Mouse (Mus musculus): ENCODE data around the gene BC003965.

BC003965 gene

DNA sequence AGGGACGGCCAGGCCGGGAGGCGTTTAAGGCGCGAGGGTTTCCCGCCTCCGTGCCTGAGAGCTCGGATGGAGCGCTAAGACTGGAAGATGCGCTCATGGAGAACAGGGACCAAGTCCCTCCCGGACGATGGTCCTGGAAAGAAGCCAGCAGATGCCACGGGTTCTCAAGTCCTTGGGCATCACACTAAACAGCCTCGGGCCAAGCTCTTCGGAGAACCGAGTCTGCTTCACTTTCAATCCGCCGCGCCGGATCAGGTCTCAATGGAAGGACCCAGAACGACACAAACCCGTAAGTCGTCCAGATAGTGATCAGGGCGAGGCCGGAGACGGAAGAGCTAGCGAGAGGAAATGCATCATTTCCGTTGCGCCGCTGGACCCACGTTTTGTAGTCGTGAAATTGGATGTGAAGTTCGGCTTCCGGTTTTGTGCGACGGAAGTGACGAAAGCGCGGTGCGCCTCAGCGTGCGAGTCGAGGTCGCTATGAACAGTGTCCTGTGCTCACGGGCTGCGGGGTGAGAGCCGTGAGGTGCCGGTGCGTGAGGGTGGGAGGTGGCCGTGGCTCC, at the start of gene BC003965:
TSS of gene BC003965 (plus strand) at position 426 of the 563 bp plus-strand sequence.
- peak; percentile 93 to 97 for DNase-seq (ENCODE audit: low spot score in 2 of 2)

- no peak for DNase-seq (ENCODE audit: low spot score in 2 of 2)
These were observed 48.7 kb upstream of the BC003965 start for GRCm38 (mm10) chr17:25135622-25136021.

DNA sequence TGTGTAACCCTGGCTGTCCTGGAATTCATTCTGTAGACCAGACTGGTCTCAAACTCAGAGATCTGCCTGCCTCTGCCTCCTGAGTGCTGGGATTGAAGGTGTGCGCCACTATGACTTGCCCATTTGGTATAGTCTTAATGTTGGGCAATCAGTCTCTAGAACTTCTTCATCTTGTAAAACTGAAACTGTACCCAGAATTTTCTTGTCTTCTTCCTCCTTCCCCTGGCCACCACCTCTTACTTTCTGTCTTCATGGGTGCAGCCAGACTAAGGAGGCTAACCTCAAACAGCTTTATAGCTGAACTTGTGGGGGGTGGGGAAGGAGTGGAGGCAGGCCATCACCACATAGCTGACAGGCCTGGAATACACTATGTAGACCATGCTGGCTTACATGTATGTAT, 45.6 kb upstream of the BC003965 start:
- no peak for DNase-seq (ENCODE audit: low spot score in 2 of 2)

GRCm38 (mm10) chr17:25139960-25140359, 44.4 kb upstream of the BC003965 start:
- no peak for DNase-seq (ENCODE audit: low spot score in 2 of 2)

DNA sequence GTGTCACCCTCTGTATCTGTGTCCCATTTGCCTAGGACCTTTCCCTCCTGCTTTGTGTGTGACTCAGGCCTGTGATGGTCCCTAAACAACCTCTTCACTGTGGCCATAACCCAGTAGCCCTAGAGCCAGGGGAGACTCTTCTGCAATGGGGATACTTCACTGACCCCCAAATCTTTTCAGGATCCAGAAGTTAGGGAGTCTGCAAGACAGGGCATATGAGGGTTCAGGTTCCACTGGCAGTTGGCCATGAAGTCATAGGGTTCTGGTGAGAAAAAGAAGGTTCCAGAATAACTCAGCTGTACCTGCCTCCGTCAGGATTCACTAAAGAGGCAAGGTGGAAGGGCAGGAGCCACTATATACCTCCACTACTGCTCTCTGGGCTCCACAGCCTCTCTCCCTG, 22.2 kb upstream of the BC003965 start, which contains the start of gene Ccdc154:
TSS of gene Ccdc154 (plus strand) at position 301 of the 400 bp plus-strand sequence.
- DNase-seq (ENCODE audit: low spot score in 2 of 2) = no peak

DNA sequence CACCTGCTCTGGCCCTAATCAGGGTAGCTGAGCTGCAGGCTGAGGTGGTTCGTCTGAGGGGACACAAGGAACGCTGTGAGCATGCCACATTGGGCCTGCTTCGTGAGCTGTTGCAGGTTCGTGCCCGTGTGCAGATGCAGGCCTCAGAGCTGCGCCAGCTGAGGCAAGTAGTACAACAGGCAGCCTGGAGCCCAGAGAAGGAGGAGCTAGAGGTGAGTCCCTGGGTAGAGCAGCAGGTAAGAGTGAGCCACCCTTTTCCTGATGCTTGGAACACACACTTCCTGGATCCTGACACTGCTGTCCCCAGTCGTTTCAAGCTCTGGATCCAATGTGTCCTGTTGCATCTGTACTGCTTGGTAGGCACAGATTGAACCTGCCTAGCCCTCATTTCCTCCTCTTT, 21.0 kb upstream of the BC003965 start:
- DNase-seq (ENCODE audit: low spot score in 2 of 2) = no peak

DNA sequence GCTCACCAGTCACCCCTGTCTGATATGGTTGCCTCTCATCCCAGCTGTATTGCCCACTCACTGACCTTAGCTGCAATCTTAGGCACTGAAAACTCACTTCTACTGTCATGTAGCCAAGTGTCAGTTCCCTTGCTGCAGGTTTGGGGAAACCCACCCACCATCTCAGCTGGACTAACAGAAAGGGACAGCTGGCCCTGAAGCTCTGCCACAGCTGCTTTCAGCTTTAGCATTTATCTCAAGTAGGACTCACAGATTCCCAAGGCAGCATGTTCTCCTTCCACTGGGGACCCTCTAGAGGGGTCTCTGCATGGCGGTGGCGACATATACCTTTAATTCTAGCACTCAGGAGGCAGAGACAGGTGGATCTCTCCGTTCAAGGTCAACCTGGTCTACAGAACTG, 19.6 kb upstream of the BC003965 start:
- DNase-seq (ENCODE audit: low spot score in 2 of 2) = no peak

GRCm38 (mm10) chr17:25165970-25166671, 18.2 kb upstream of the BC003965 start:
- DNase-seq (ENCODE audit: low spot score in 2 of 2) = no peak

- no peak for DNase-seq (ENCODE audit: low spot score in 2 of 2)
These were observed 14.6 kb upstream of the BC003965 start for GRCm38 (mm10) chr17:25169706-25170105.

DNA sequence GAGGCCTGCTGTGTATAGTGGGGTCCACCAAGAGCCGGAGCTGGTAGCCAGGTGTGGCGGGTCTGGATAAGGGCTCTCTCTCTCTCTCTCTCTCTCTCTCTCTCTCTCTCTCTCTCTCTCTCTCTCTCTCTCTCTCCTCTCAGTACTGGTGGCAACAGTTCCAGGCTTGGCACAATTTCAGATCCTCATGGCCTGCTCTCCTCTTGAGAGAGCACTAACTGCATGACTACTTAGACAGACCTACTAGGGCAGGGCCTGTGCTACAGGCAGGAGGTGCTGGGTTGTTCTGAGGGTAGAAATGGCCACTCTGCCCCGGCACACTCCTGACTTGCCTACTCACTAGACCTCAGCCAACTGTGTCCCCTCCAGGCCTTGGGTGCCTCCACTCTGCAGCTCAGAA, 11.8 kb upstream of the BC003965 start:
- no peak for DNase-seq (ENCODE audit: low spot score in 2 of 2)

DNA sequence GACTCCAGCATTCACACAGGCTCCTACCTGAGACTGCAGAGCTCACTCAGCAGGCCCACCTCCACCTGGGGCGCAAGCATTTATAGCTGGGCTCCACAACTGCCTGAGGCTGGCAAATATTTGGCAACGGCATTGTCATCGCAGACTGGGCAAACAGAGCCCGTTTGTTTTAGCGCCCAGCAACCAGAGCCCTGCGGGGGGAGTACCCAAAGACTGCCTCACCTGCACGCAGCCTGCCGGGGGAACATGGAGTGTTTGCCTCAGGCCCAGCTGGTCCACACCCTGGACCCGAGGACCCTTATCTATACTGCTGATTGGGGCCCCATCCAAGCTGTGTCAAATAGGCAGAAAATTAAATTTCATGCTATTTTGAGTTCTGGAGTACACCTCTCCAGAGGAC, 8.9 kb upstream of the BC003965 start, which contains the start of gene Gm38655:
TSS of gene Gm38655 (minus strand) at position 61 of the 400 bp plus-strand sequence.
- DNase-seq (ENCODE audit: low spot score in 2 of 2) = no peak

- DNase-seq (ENCODE audit: low spot score in 2 of 2) = no peak
These were observed 1.1 kb upstream of the BC003965 start for GRCm38 (mm10) chr17:25183232-25183631.

- DNase-seq (ENCODE audit: low spot score in 2 of 2) = no peak
These were observed 607 bp downstream of the BC003965 start for GRCm38 (mm10) chr17:25184961-25185360.

GRCm38 (mm10) chr17:25187784-25188149, 3.4 kb downstream of the BC003965 start:
- no peak for DNase-seq (ENCODE audit: low spot score in 2 of 2)

DNA sequence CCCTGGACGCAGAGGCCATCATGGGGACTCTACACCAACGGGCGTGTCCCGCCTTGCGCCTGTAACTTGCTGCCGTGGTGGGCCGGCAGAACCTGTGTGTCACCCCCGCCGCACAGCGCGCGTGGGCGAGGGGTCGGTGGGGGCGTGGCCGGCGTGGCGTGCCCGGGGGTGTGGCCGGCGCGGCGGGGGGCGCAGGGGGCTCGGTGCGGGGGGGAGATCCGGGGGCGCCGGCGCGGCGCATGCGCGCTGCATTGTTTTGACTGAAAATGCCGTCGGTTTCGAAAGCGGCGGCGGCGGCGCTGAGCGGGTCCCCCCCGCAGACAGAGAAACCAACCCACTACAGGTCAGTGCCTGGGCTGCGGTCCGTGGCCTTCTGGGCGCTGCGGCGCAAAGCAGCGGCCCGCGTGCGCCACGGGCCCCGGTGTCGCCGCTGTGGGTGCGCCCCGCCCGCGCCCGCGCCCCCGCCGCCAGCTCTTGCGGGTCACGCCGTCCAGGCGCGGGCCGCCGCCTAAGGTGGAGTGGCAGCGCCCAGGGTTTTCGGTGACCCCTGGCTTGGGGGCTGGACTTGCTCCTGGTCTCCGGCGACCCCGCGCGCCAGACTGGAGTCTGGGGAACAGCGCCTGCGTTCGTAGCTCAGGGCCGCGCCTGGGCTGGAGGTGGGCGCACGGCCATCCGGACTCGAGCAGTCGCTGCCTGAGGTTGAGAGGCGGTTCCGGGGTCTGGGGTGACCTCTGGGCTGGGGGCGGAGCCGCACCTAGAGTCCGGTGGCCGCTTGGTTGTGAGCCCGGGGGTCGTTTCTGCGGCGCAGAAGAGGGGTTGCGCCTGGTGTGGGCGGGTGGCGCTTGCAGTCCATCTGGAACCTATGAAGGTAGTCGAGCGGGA, 4.0 kb downstream of the BC003965 start, which contains the start of gene Unkl:
TSS of gene Unkl (plus strand) at position 248 of the 882 bp plus-strand sequence.
- peak; percentile 70 to 87 for DNase-seq (ENCODE audit: low spot score in 2 of 2)

DNA sequence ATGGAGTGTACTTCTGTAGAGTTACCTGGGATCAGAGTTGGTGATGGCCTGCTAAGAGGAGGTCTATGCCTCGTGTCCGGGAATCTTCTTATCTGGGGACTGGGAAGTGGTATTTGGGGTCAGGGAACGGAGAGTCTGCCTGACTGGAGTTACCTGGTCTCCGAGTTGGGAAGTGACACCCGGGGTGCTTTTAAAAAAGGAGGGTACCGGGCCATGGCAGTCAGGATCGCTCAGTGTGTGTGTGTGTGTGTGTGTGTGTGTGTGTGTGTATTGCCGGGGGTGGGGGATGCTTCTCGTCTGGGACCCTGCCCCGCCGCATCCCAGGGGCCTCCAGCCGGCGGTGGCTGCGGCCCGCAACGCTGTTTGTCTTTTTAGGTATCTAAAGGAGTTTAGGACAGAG, 4.7 kb downstream of the BC003965 start:
- DNase-seq (ENCODE audit: low spot score in 2 of 2) = no peak

DNA sequence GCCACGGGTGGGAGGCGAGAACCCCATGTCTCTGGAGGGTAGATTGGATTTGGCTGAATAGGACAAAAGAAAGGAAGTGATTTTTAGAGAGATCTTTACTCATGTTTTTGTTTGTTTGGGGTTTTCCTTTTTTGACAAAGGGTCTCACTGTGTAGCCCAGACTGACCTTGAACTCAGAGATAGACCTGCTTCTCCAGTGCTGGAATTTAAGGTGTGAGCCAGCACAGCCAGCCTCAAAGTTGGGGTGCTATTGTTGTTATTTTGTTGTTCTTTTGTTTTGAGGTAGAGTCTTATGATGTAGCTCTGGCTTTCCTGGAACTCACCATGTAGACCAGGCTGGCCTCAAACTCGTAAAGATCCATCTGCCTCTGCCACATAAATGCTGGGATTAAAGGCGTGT, 18.0 kb downstream of the BC003965 start:
- no peak for DNase-seq (ENCODE audit: low spot score in 2 of 2)

DNA sequence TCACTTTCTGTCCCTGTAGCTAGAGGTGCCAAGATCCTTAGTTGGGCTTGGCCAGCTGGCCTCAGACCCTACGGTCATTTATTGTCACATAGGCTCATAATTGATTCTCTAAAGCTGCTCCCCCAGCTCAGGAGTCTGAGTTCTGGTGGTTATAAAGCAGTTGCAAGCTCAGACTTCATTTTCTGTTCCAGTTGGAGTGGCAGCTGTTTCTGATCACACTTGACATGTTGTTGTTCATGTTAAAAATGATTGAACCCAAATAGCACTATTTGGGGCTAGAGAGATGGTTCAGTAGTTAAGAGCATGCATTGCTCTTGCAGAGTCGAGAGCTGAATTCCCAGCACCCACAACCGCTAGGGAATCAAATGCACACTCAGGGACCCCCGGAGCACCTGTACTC, 25.7 kb downstream of the BC003965 start:
- DNase-seq (ENCODE audit: low spot score in 2 of 2) = no peak

- no peak for DNase-seq (ENCODE audit: low spot score in 2 of 2)
These were observed 26.5 kb downstream of the BC003965 start for GRCm38 (mm10) chr17:25210680-25211466.

- no peak for DNase-seq (ENCODE audit: low spot score in 2 of 2)
These were observed 27.4 kb downstream of the BC003965 start for GRCm38 (mm10) chr17:25211705-25212104.

GRCm38 (mm10) chr17:25215431-25215830, 31.1 kb downstream of the BC003965 start:
- DNase-seq (ENCODE audit: low spot score in 2 of 2) = no peak

DNA sequence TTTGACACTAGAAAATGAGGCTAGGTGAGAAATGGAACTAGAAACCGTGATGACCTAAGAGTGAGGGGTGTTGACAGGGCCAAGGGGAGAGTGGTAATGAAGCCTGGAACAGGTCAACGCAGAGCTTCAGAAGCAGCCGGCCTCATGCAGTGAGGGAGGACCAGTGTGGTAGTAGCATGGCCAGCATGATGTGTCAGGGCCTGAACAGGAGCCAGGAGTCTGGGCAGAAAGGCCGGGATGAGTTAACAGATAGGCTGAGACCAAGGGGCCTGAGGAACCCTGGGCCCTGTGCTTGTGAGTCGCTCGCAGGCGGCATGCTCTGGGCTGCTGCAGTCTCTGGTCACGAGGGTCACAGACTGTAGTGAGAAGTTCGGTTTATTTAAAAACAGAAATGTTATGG, 34.6 kb downstream of the BC003965 start:
- DNase-seq (ENCODE audit: low spot score in 2 of 2) = no peak

All from spleen, postnatal 4 days (tissue).